Mouse (Mus musculus) ES-E14 (cell line): ENCODE measurements around the gene Dclre1c. TPM values are rescaled to one million over a fixed set of nuclear protein-coding genes. Genes with fewer than 3 reads are reported as not detected.

ENCODE experiments used
- DNase-seq: peaks from one replicate; pipeline ENCODE4 v3.0.0-alpha.2; 2013; ENCODE audit warnings: low read depth, low spot score
- H3K27ac ChIP-seq: 2 replicates; pipeline ENCODE4 v1.5.1; 2012; ENCODE audit warnings: low read depth, mild to moderate bottlenecking, low read length, moderate library complexity, mixed read lengths; ENCODE audit not compliant: poor library complexity, insufficient read depth, severe bottlenecking
- H3K36me3 ChIP-seq: 2 replicates; pipeline ENCODE4 v1.6.1; 2012; ENCODE audit warnings: mild to moderate bottlenecking, low read length, moderate library complexity, mixed read lengths; ENCODE audit not compliant: control insufficient read depth, poor library complexity, insufficient read depth, severe bottlenecking
- H3K4me1 ChIP-seq, 2 experiments: fragments of 150-350 bp in 1 of 2; sonication (generic) in 1 of 2; 2 replicates each; pipeline ENCODE4 v1.6.1; 2012; ENCODE audit warnings: low read length in 2 of 2, mild to moderate bottlenecking in 1 of 2, mixed read lengths in 1 of 2; ENCODE audit not compliant: control insufficient read depth in 2 of 2, insufficient read depth in 2 of 2, poor library complexity in 1 of 2
- H3K4me3 ChIP-seq, 2 experiments: fragments of 150-350 bp in 1 of 2; sonication (generic) in 1 of 2; 2 replicates each; pipeline ENCODE4 v1.5.1; 2012; ENCODE audit warnings: low read length in 2 of 2, low read depth in 1 of 2, mild to moderate bottlenecking in 1 of 2, mixed read lengths in 1 of 2; ENCODE audit not compliant: insufficient read depth in 1 of 2, poor library complexity in 1 of 2, severe bottlenecking in 1 of 2
- H3K9ac ChIP-seq: 2 replicates; pipeline ENCODE4 v1.6.1; 2012; ENCODE audit warnings: low read depth, mild to moderate bottlenecking, low read length, mixed read lengths; ENCODE audit not compliant: poor library complexity, insufficient read depth, severe bottlenecking
- H3K9me3 ChIP-seq: fragments of 150-350 bp; sonication (generic); 2 replicates; pipeline ENCODE4 v1.6.1; 2012; ENCODE audit warnings: low read depth, mild to moderate bottlenecking, low read length; ENCODE audit not compliant: control insufficient read depth, insufficient read depth
- CHD2 ChIP-seq: IDR thresholded peaks from 2 replicates; pipeline ENCODE4 v1.6.1; 2014; ENCODE audit warnings: mild to moderate bottlenecking, low read depth, low read length, inconsistent platforms
- HCFC1 ChIP-seq: IDR thresholded peaks from 2 replicates; pipeline ENCODE4 v1.6.1; 2012; ENCODE audit warnings: low read length, inconsistent platforms, borderline replicate concordance; ENCODE audit not compliant: insufficient read depth
- MAFK ChIP-seq: IDR thresholded peaks from 2 replicates; pipeline ENCODE4 v1.6.1; 2014; ENCODE audit warnings: mild to moderate bottlenecking, low read depth, low read length, inconsistent platforms; ENCODE audit not compliant: insufficient read depth
- ZC3H11A ChIP-seq: IDR thresholded peaks from 2 replicates; pipeline ENCODE4 v1.6.1; 2012; ENCODE audit warnings: low read depth, mild to moderate bottlenecking, inconsistent platforms, low read length, borderline replicate concordance
- ZNF384 ChIP-seq: IDR thresholded peaks from 2 replicates; pipeline ENCODE4 v1.6.1; 2012; ENCODE audit warnings: low read depth, low read length, inconsistent platforms
- in situ Hi-C, 2 experiments: fragments of 600-800 bp; cut with MboI; formaldehyde crosslinking; loops; one replicate each; pipeline ENCODE4 v1.15.1; 2025; ENCODE audit warnings: low sequenced_read_pairs in 2 of 2, inconsistent platforms in 1 of 2; ENCODE audit not compliant: unreplicated experiment in 2 of 2
- total RNA-seq: library from RNA; depleted of rRNA; stranded (reverse); fragments of 300-350 nt; gene quantifications from 2 replicates; pipeline ENCODE4 v1.2.3, GENCODE M21; 2012

Dclre1c gene
- total RNA-seq, 1 experiment: 8.3 TPM

- TF ChIP-seq MAFK (no peak), ZC3H11A (no peak), CHD2 (no peak), HCFC1 (no peak), ZNF384 (no peak)
- Histone ChIP-seq H3K9ac (no peak overlapping the region), H3K36me3 (no peaks in the 10 kb centered on the region), H3K27ac (no peak overlapping the region), H3K4me1 (no peaks in the 10 kb centered on the region), H3K9me3 (no peaks in the 10 kb centered on the region), H3K4me3 (no peak overlapping the region)
- DNase-seq: no peak
- in situ Hi-C loops: no loop called here
Observed at GRCm38 (mm10) chr2:3405981-3406380, 17.9 kb upstream of the Dclre1c start.

GRCm38 (mm10) chr2:3407756-3408155 is 16.2 kb upstream of the Dclre1c start:
- in situ Hi-C loops: no loop called here
- no peak overlapping the region for H3K4me3 ChIP-seq
- H3K27ac ChIP-seq: no peak overlapping the region
- H3K4me1 ChIP-seq: no peaks in the 10 kb centered on the region
- H3K9ac ChIP-seq: no peak overlapping the region
- TF ChIP-seq HCFC1: no peak
- no peak for TF ChIP-seq ZC3H11A
- TF ChIP-seq ZNF384: no peak
- no peak for TF ChIP-seq MAFK
- no peak for TF ChIP-seq CHD2
- no peak for DNase-seq
- no peaks in the 10 kb centered on the region for H3K9me3 ChIP-seq
- no peaks in the 10 kb centered on the region for H3K36me3 ChIP-seq

DNA sequence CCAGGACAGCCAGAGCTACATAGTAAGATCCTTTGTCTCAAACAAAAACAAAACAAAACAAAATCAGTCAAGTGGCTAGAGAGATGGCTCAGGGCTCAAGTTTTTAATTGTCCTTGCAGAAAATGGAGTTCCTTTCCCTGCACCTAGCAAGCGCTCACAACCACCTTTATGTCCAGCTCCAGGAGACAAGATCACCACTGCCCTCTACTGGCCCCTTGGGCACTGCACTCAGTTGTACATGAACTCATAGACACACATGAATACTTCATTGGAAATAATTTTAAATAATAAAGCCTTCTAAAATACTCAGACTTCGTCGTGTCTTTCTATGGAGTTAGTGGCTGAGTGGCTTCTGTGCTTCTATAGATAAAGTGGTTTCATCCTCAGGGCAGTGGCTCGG is 9.7 kb upstream of the Dclre1c start:
- DNase-seq: peak; percentile 59
- peak; percentile 56; the same call in 1 of the 2 replicates for TF ChIP-seq ZC3H11A
- TF ChIP-seq CHD2: no peak
- no peaks in the 10 kb centered on the region for H3K9me3 ChIP-seq
- no peak overlapping the region for H3K27ac ChIP-seq
- H3K4me3 ChIP-seq: no peak overlapping the region
- no peaks in the 10 kb centered on the region for H3K36me3 ChIP-seq
- H3K9ac ChIP-seq: no peak overlapping the region
- in situ Hi-C loops: no loop called here
- peaks cover 0 to 3% of the 10 kb centered on the region in 2 experiments; a peak in 1 of 4 replicates for H3K4me1 ChIP-seq

DNA sequence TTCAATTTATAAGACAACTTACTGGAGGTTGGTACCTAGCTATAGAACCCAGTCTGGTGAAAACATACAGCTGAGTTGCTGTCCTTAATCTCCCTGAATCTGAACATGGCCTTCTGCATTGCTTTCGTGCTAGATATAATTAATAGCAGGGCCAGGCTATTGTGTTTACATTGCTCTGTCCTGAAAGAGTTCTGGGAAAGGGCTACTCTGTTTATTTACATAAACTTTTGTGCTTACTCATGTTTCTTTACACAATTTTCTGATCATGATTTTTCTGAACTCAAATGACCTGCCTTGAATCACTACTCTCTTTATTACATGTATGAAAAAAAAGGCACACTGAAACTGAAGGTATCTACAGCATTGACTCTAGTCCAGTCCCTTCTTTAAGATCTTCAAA is 8.3 kb upstream of the Dclre1c start:
- peaks cover 3 to 5% of the 10 kb centered on the region in 2 experiments; a peak in 2 of 4 replicates for H3K4me1 ChIP-seq
- no peak overlapping the region for H3K9ac ChIP-seq
- DNase-seq: no peak
- H3K9me3 ChIP-seq: no peaks in the 10 kb centered on the region
- no peak for TF ChIP-seq HCFC1
- TF ChIP-seq MAFK: no peak
- TF ChIP-seq ZC3H11A: no peak
- no peak for TF ChIP-seq CHD2
- TF ChIP-seq ZNF384: no peak
- H3K36me3 ChIP-seq: no peaks in the 10 kb centered on the region
- in situ Hi-C loops: no loop called here
- no peak overlapping the region for H3K4me3 ChIP-seq
- H3K27ac ChIP-seq: no peak overlapping the region

DNA sequence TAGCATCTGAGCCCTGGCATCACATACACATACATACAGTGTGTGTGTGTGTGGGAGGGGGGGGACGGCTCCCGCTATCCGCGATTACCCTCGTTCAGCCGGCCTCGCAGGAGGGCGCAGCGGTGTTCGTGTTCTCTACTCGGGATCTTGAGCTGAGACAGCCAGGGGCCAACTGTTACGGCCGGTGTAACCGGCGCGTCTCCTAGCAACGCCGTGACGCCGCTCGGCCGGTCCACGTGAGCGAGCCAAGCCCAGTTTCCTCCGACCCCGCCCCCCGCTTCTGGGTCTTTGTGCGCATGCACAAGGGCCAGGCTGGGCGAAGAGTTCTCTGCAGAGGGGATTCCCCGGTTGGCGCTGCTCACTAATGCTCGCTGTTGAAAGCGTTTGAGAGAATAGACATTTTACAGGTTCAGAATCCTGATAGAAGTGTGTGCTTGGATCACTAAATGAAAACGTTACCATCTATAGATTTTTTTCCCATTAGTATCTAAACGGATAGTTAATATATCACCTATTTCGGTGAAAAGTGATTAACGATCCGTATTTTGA is 5.0 kb upstream of the Dclre1c start:
- in situ Hi-C loops: no loop called here
- Histone ChIP-seq H3K36me3 (no peaks in the 10 kb centered on the region), H3K27ac (no peak overlapping the region), H3K9me3 (no peaks in the 10 kb centered on the region), H3K4me3 (peak overlapping the region; percentile 52 to 62), H3K4me1 (peaks cover 5 to 7% of the 10 kb centered on the region in 2 experiments; a peak in 3 of 4 replicates), H3K9ac (peak overlapping the region; percentile 9; the same call in 1 of the 2 replicates)
- peak; percentile 89 for DNase-seq
- TF ChIP-seq CHD2 (no peak), ZNF384 (no peak), HCFC1 (no peak), ZC3H11A (no peak), MAFK (no peak)
